Mouse (Mus musculus) lung, postnatal 10 days (tissue): ENCODE results near the gene 9530077C05Rik.
"Not testable (repeated sequence)": the region's sequence is repeated elsewhere in the genome, so short reads cannot be mapped to it uniquely, and the experiment has no call there.

Experiments used
- DNase-seq: peaks from one replicate; pipeline ENCODE4 v3.0.0; 2021

Gene 9530077C05Rik

DNA sequence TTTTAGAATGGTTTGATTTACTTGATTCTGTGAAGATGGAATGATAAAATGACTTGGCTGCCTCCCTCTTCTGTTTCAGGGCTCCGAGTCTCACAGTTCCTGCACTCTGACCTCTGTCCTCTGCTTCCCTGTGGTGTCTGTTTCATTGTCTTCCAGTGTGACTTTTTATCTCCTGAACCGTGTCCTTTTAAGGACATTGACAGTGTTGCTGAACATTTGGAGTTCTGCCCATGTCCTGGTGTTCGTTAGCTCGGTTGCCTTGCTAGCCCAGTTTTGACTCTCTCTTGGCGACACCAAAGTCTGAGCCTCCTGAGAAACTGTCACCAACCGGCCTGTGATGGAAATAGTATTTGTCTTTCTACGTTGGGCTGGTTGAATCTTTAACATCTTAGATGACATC, 9.2 kb downstream of the 9530077C05Rik start:
- DNase-seq, result no peak

DNA sequence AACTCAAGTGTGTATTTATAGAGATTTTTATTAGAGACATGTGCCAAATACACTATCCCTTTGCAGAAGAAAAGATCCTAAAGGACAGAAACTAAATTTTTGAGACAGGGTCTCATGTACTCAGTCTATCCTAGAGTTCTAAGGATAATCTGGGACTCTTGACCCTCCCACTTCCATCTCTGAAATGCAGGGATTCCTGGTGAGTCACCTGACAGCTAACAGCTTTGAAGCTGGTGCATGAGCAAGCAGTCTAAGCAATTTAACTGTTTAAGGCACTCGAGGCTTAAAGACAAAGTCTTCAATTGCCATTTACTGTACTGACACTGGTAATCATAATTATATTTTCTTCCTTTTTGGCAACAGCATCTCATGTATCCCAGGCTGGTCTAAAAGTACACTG, 11.2 kb downstream of the 9530077C05Rik start:
- DNase-seq, result no peak

DNA sequence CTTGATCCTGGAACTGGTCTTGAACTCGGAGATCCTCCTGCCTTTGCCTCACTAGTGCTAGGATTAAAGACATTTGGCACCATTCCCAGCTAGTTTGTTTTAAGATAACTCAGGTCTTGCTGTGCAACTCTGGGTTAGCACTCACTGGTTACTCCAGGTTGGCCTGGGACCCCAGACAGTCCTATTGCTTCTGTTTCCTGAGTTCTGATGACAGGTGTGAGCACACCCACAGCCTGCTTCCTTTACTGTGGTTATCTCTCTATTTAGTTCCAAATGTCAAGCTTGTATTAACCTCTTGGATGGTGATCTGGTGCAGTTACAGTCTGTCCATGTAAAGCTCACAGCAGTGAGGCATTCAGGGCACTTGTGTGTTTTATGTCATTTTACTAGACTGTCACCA, 12.2 kb downstream of the 9530077C05Rik start:
- DNase-seq, result no peak

DNA sequence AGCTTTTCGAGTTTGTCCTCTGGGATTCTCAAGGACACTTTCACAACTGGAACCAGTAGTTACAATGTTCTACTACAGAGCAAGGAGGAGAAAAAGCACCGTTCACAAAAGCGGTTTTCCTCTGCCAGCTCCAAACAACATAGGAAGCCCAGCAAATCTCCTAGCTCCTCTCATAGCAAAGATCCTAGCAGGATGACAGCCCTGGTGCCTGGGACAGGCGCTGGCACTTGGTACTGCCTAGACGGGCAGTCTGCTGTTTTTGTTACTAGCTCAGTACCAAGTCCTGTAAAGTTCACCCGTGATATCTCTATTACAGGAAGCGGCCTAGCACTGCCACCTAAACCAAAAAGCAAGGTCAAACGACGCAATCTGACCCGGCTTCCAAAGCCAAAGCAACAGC, 12.9 kb downstream of the 9530077C05Rik start:
- DNase-seq, result no peak

DNA sequence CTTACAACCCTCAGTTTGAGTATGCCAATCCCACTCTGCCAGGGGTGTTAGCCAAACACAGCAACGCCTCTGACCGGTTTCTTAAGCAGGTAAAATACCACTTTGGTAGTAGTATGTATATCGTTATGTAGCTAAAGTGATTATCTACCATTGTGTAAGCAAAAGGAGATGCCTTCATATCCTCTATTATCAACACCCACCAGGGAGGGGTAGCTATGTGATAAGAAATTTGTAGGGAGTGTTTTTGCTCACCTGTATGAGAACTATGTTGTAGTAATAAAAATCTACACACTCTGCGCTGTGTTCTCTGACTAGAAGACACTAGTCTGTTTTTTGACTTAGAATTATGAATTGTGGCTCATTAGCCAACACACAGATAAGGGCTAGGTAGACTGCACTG, 13.4 kb downstream of the 9530077C05Rik start:
- DNase-seq, result no peak

DNA sequence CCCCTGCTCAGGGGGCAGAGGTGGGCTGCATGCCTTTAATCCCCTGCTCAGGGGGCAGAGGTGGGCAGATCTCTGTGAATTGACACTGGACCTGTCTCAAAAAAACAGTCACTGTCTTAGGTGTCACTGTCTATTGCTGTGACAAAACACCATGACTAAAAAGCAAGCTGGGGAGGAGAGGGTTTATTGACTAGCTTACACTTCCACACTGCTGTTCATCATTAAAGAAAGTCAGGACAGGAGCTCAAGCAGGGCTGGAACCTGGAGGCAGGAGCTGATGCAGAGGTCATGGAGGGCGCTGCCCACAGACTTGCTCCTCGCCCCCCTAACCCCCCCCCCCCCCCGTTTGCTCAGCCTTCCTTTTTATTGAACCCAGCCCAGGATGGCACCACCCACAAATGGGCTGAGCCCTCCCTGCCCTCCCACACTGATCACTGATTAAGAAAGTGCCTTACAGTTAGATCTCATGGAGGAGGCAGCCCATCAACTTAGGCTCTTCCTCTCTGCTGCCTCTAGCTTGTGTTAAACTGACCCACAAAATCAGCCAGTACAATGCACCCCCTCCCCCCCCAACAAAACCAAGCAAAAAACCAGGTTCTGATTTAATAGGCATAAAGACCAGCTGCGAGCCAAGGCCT, 16.8 kb downstream of the 9530077C05Rik start:
- no peak for DNase-seq

DNA sequence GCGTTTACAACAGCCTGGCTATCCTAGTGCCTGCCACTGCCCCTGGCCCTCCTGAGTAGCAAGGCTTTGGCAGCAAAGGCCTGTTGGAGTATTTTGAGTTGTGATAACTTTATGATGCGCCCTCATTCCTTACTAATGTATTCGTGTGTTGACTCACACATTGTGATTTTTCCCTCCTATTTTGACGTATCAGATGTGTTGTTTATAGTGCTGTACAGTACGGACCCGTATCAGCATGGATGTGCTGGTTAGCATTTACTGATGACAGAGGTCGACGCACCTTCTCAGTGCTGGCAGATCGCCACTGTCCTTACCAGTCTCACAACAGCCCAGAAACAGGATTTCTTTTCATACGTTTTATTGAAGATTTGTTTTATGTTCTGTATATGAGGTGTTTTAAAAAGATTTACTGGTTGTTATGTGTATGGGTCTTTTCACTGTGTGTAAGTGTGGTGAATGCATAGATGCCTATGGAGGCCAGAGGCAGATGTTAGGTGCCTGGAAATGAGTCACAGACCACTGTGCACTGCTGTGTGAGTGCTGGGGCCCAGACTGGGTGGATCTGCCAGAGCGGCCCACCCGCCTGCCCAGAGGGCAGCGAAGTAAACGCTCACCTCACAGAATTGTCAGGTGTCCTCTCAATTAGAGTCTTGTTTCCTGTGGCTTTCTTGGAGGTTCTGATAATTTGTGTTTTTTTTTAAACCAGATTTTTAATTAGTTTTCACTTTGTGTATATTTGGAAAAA, 17.5 kb downstream of the 9530077C05Rik start:
- DNase-seq, result no peak

DNA sequence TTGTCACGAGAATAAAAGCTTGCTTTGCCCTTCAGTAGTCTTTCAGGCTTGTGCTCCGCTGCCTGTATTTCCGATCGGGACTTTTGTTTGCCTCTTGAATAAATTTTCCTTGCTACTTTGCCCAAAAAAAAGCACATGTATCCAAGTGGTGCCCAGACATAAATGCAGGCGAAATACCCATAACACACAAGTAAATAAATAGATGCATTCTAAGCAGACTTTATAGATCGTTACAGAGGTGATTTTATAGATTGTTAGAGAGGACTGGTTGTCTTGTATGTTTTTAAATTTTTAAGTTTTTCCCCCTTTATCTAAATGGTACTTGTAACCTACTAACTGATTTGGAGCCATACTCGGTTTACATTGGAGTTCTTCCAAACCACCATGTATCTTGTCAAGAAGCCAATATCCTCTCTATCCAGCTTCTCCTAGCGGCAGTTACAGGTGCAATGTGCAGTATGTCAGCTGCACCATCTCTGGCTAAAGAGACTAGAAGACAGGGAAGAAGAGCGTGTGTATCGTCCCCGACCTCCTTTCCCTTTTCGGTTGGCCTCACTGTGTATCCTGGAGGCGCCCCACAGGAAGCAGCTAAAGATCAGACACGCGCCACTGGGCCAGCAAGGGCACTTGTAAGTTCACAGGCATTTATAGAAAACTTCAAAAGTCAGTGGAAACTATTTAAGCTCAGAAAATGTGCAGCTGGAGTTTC, 18.4 kb downstream of the 9530077C05Rik start:
- DNase-seq, result peak; percentile 22

DNA sequence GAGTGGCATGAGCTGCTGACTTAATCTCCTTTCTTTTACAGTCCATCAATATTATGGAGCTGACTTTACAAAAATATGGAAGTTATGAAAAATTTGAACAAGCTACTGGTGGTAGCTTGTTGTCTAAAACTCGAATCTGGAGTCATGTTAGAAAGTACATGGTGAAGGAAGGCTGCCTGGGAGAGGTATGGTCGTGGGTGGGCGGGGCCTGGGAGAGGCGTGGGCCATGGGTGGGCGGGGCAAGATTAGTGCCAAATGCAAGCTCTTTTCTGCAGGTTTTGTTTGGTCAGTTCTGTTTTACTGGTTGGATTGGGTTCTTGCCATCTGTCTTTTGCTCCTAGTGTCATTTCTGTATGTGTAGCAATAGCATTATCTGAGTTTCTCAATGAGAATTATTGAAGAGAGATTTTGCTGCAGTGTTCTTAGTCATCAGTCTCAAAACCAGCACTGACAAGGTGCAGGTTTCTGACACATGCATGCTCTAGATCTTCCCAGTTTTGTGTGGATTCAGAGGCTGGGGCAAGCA, 19.1 kb downstream of the 9530077C05Rik start:
- no peak for DNase-seq

DNA sequence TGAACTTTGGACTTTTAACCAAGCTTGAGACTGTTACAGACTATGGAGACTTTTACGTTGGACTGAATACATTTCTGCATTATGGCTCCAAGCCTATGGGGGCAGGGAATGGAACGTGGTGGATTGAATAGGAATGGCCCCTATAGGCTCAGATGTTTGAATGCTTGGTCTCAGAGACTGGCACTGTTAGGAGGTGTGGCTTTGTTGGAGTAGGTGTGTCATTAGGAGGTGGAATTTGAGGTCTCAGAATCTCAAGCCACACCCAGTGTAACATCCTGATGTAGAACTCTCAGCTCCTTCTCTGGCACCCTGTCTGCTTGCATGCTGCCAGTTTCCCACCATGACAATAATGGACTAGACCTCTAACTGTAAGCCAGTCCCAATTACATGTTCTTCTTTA, 21.9 kb downstream of the 9530077C05Rik start:
- no peak for DNase-seq

DNA sequence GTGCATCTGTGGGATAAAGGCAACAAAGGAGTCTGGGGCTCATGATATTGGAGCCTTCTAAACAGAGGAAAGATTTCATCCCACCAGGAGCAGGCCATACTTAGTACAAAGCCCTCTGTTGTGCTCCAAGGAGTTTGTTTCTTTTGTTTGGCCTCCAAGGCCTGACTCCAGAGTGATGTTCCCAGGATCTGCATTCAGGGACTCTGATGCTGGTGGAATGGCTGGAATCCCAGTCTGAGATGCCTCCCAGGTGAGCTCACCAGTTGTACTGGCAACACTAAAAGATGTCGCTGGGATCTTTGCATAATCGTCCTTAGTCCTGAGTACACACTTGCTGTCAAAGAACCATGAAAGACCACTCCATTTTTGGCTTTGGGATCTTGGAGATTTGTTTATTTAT, 22.8 kb downstream of the 9530077C05Rik start:
- no peak for DNase-seq

DNA sequence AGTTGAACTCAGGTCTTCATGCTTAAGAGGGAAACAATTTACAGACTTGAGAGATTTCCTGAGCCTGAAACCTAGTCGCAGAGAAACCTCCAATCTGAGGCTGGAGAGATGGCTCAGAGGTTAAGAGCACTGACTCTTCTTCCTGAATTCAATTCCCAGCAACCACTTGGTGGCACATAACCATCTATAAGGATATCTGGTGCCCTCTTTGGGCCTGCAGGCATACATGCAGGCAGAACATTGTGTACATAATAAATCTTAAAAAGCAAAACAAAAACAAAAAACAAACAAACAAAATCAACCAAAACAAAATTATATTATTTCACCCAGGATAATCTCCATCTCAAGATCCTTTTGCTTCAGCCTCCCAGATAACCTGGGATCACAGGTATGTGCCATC, 27.5 kb downstream of the 9530077C05Rik start:
- no peak for DNase-seq

DNA sequence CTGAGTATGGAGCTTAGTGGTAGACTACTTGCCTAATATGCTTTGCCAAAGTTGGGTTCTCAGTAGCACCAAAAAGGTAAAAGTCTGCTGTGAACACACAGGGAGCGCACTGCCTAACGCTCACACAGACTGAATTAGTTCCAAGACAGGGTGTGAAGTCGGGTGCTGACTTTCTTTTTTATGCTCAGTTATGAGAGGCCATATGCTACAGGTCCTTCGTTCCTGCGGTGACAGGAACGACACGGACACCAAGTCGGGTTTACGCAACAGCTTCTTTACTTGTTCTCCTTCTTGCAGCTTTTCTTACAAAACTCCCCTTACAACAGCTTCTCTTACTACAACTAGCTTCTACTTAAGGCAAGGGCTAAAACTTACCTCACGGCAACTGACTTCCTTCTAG, 31.8 kb downstream of the 9530077C05Rik start:
- DNase-seq, result no peak

DNA sequence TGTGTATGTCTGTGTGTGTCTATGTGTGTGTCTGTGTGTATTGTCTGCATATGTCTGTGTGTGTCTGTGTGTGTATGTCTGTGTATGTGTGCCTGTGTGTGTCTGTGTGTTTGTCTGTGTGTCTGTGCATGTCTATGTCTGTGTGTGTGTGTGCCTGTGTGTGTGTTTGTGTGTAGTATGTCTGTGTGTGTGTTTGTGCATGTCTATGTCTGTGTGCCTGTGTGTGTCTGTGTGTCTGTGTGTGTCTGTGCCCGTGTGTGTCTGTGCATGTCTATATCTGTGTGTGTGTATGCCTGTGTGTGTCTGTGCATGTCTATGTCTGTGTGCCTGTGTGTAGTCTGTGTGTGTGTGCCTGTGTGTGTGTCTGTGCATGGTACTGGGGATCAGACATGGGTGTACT, 33.8 kb downstream of the 9530077C05Rik start:
- DNase-seq, result no peak

DNA sequence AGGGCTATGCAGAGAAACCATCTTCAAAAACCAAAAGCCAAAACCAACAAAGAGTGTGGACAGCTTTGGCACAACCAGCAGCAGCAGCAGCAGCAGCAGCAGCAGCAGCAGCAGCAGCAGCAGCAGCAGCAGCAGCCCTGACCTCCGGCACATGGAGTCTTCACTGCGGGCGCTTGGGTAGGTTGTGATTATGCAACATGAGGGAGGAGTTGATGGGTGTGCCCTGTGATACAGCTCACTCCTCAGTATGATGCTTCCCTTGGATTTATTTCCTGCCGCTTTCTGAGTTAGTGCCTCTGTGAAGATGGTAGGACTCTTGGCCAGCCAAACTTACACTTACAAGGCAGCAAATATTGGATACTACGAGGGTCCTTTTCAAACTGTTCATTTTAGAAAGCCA, 35.9 kb downstream of the 9530077C05Rik start:
- no peak for DNase-seq

DNA sequence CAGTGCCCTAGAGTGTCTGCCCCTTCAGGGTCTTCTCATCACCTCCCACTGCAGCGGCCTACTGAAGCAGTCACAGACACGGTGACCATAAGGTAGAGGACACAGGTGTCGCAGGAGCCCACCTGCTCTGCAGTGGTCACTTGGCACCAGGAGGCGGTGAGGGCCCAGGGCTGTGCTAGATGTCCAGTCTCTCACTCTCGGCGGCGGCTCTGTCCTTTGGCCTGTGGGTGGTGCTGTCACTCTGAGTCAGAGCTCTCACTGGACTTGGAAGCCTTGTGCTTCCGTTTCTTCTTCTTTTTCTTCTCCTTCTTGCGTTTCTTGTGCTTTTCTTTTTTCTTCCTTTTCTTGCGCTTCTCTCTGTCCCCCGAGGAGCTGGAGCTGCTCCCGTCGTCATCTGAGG, 37.1 kb downstream of the 9530077C05Rik start:
- no peak for DNase-seq

DNA sequence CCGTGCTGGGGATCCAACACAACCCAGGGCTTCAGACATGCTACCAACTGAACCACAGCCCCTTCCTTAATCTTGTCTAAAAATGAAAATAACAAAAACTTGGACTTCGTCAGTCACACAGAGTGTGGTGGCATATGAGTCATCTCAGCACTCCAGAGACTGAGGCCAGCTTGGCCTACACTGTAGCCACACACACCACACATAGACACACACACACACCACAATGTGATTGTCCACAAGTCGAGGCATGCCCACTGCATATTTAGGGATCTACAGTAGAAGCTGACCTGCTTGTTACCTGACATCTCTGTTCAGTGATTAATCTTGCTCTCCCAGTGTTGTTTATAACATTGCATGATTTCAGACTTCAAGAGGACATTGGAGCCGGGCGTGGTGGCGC, 37.9 kb downstream of the 9530077C05Rik start:
- DNase-seq, result no peak

DNA sequence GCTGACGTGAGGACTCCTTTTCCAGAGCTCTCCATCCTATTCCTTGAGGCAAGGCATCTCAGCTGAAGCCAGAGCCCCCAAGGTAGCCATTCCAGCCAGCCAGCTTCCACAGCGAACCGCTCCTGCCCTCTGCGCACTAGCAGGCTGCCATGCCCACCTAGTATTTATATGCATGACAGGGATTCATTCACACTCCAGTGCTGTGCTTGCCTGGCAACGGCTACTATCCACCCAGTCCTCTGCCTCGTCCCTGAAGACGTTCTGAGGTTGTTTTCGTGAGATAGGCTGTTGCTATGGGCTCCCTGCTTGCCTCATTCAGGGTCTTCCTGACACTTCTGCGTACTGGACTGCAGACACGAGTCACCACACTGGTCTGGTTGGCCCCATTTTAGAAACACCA, 41.4 kb downstream of the 9530077C05Rik start:
- no peak for DNase-seq

DNA sequence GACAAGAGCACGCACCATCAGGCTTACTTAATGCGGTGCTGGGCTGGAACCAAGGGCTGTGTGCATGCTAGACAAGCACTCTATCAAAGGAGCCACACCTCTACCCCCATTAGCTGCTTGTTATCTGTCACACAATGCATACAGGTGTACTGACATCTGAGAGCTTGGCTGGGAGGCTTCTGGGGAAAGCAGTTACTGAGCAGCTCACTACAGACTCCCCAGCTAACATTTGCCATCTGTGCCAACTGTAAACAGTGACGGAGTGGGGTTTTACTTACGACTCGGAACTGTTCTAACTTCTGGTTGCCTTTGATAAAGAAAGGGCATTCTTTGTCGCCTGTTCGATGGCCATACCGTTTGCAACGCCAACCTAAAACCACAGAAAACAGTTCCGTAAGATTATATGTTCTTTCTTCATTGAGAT, 42.2 kb downstream of the 9530077C05Rik start:
- DNase-seq, result no peak

DNA sequence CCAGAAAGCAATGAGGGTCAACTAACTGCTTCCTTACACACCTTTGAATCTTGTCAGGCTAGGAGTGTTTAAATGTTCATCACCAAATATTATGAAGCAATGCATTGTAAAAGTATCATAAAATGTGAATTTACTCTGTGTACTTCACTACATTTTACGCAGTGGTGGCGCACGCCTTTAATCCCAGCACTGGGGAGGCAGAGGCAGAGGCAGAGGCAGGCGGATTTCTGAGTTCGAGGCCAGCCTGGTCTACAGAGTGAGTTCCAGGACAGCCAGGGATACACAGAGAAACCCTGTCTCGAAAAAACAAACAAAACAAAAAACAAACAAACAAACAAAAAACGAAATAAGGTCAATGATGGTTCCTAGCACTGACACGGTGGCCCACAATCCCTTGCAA, 42.7 kb downstream of the 9530077C05Rik start, which contains the start of gene Gm17545:
TSS of gene Gm17545 (plus strand) at position 301 of the 400 bp plus-strand sequence.
- DNase-seq, result not testable (repeated sequence)

DNA sequence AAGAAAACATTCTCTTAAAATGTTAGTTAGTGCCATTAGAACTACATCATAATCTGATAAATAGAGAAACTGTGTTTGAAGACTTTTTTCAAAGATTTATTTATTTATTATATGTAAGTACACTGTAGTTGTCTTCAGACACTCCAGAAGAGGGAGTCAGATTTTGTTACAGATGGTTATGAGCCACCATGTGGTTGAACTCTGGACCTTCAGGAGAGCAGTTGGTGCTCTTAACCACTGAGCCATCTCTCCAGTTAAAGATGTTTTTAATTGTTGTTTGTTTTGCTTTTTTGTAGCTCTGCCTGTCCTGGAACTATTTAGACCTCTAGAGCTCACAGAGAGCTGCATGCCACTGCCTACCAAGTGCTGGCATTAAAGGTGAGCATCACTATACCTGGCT, 43.7 kb downstream of the 9530077C05Rik start:
- DNase-seq, result no peak

DNA sequence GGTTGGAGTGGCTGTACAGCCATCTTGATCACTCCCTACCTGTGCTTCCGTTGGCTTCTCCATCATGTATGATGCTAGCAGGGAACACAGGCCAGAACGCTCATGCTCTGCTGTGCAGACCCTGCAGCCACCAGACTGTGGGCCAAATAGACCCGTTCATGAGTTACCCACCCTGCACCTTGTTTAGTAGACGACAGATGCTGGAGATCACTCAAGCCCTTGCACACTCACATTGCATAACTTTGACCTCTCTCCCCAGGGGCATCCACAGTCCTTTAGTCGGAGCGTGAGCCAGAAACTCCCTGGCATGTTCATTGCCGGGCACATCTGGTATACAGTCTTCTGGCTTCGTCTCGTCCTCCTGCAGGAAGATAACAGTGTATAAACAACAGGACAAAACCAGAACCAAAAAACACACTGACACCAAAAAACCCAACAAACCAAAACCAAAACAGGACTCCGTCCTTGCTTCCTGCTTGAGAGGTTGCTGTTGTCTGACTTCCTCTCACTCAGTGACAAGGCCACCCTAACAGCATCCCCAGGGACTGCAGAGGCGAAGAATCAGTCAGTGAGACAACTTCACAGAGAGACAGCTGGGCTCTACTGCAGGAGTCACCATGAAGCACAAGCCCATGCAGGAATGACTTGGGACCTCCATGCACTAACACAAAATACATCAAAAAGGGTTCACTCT, 46.0 kb downstream of the 9530077C05Rik start:
- DNase-seq, result peak; percentile 29

DNA sequence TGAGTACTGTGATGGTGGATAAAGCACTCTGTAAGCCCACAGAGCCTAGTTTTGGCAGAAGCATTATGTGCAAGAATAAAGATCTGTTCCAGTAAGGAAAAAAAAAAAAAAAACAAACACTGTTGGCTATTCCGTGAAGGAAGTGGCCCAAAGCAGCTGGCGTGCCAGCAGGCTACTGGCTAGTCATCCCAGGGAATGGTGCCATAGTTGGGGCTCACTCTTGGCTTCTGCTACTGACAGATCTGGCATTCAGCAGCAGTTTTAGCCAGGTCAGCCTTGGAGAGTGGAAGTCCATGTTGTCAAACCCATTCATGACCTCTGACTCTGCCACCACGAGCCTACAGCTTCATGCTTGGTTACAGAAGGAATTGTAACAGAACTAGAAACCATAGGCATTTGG, 50.6 kb downstream of the 9530077C05Rik start:
- peak; percentile 41 for DNase-seq
